Mouse (Mus musculus) heart, postnatal 36 days (tissue): ENCODE results near the gene Ppara. TPM values are rescaled to one million over a fixed set of nuclear protein-coding genes. Genes with fewer than 3 reads are reported as not detected.

Experiments
- DNase-seq, 2 experiments: peaks; one replicate each; pipeline ENCODE4 v3.0.0; 2021 to 2022
- intact Hi-C: fragments of 180-260 bp; cut with DNase I; formaldehyde crosslinking; loops from one replicate; pipeline ENCODE4 v1.15.1; 2025
- total RNA-seq, 2 experiments: library from RNA; stranded (reverse); gene quantifications; 2 replicates each; pipeline ENCODE4 v1.2.3; 2021

Ppara gene
- total RNA-seq, 2 experiments from 2014 or later: 39.3 to 53.4 TPM

GRCm38 (mm10) chr15:85719017-85719416, 15.8 kb upstream of the Ppara start:
- intact Hi-C loops: loop anchor here (10.0 kb wide), 2 partner anchors 384 to 406 kb away; partner anchors contain the start of gene Atxn10
- no peak for DNase-seq

GRCm38 (mm10) chr15:85720366-85720841, 14.4 kb upstream of the Ppara start:
- DNase-seq: no peak
- intact Hi-C loops: no loop called here

- intact Hi-C loops: loop anchor here (1.0 kb wide), 1 partner anchor 10 kb away; the partner anchor contains the start of gene Ppara
Observed at GRCm38 (mm10) chr15:85724271-85725165, 10.3 kb upstream of the Ppara start.

GRCm38 (mm10) chr15:85728224-85728623, 6.6 kb upstream of the Ppara start:
- no peak for DNase-seq
- intact Hi-C loops: no loop called here

More at GRCm38 (mm10) chr15:85724271-85725165, 10.3 kb upstream of the Ppara start:
- peak; percentile 57 to 69 for DNase-seq

GRCm38 (mm10) chr15:85729256-85729655, 5.5 kb upstream of the Ppara start:
- DNase-seq: no peak
- intact Hi-C loops: no loop called here

- no peak for DNase-seq
- intact Hi-C loops: no loop called here
Observed at GRCm38 (mm10) chr15:85730027-85730426, 4.8 kb upstream of the Ppara start.

GRCm38 (mm10) chr15:85731885-85732603, 2.7 kb upstream of the Ppara start:
- intact Hi-C loops: no loop called here
- DNase-seq: no peak

GRCm38 (mm10) chr15:85732604-85732968, 2.2 kb upstream of the Ppara start:
- DNase-seq: no peak
- intact Hi-C loops: no loop called here

- DNase-seq: no peak
- intact Hi-C loops: loop anchor here (1.0 kb wide), 1 partner anchor 8 kb away; no protein-coding TSS in a partner anchor
Observed at GRCm38 (mm10) chr15:85733686-85734085, 1.1 kb upstream of the Ppara start.

GRCm38 (mm10) chr15:85734148-85734547, 635 bp upstream of the Ppara start:
- peak in 1 of 2 experiments; percentile 42 for DNase-seq
- intact Hi-C loops: loop anchor here (1.0 kb wide), 1 partner anchor 9 kb away; no protein-coding TSS in a partner anchor

- DNase-seq: peak; percentile 90 to 93
- intact Hi-C loops: loop anchor here (1.0 kb wide), 1 partner anchor 76 kb away; the partner anchor contains the start of gene Cdpf1
Observed at GRCm38 (mm10) chr15:85735063-85735835, 466 bp downstream of the Ppara start.

GRCm38 (mm10) chr15:85735836-85736190, 1.0 kb downstream of the Ppara start:
- intact Hi-C loops: loop anchor here (1.0 kb wide), 1 partner anchor 75 kb away; the partner anchor contains the start of gene Cdpf1
- no peak for DNase-seq

GRCm38 (mm10) chr15:85736506-85736905, 1.7 kb downstream of the Ppara start:
- intact Hi-C loops: no loop called here
- DNase-seq: no peak

GRCm38 (mm10) chr15:85738416-85738815, 3.6 kb downstream of the Ppara start:
- intact Hi-C loops: no loop called here
- no peak for DNase-seq

GRCm38 (mm10) chr15:85738939-85739338, 4.2 kb downstream of the Ppara start:
- DNase-seq: no peak
- intact Hi-C loops: no loop called here

GRCm38 (mm10) chr15:85742608-85743007, 7.8 kb downstream of the Ppara start:
- intact Hi-C loops: no loop called here
- DNase-seq: no peak

- intact Hi-C loops: no loop called here
- no peak for DNase-seq
Observed at GRCm38 (mm10) chr15:85743946-85744345, 9.2 kb downstream of the Ppara start.

- DNase-seq: no peak
- intact Hi-C loops: no loop called here
Observed at GRCm38 (mm10) chr15:85746178-85746577, 11.4 kb downstream of the Ppara start.

- intact Hi-C loops: no loop called here
- no peak for DNase-seq
Observed at GRCm38 (mm10) chr15:85746671-85747070, 11.9 kb downstream of the Ppara start.

GRCm38 (mm10) chr15:85747951-85748350, 13.2 kb downstream of the Ppara start:
- intact Hi-C loops: no loop called here

More at GRCm38 (mm10) chr15:85747951-85748350, 13.2 kb downstream of the Ppara start:
- DNase-seq: no peak
